Mouse (Mus musculus): Measurements from ENCODE around the gene Pirt. TPM values are rescaled to one million over a fixed set of nuclear protein-coding genes. Genes with fewer than 3 reads are reported as not detected.

Gene Pirt
- polyA plus RNA-seq, 1 experiment from 2014 or later = 0.12 TPM

DNA sequence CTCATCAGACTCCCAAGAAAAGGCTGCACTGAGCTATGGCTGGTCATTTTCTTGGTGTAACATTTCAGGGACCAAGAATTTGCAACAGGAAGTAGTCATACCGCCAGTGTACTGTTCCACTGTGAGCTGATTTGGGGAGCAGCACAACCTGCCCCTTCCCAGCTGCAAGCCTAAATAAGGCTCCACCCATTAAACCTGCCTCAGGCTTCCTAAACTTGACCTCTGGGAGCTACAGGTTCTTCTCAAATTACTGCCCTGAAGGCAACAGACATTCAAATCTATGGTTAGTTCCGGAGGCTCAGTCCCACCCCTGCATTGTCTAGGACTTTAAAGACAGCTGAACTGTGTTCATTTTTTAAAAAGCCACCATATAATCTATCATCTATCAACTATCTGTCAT, 8.2 kb downstream of the Pirt start:
- Histone ChIP-seq H3K4me3 (replicated peaks; ENCODE audit: low read depth, low read length) (no peak overlapping the region), H3K27ac (no peak overlapping the region), H3K9me3 (replicated peaks; ENCODE audit: low read length) (no peaks in the 10 kb centered on the region), H3K4me1 (replicated peaks; ENCODE audit: insufficient read depth, low read length) (no peaks in the 10 kb centered on the region), H3K36me3 (ENCODE audit: insufficient read depth, low read length) (no peaks in the 10 kb centered on the region), H3K4me2 (ENCODE audit: low read length) (no peak overlapping the region), H3K27me3 (ENCODE audit: insufficient read depth, low read length) (no peaks in the 10 kb centered on the region), H3K9ac (ENCODE audit: low read depth, low read length) (no peak overlapping the region)
- DNase-seq (ENCODE audit: low spot score) (no peak), ATAC-seq (replicated peaks; ENCODE audit: low FRiP score, low read depth) (no peak)
- no peak for TF ChIP-seq CTCF (IDR thresholded peaks at IDR 0.05; ENCODE audit: low read depth)
- WGBS = 46% methylated on average over 2 of the region's 2 CpGs

- Histone ChIP-seq H3K27ac (no peak overlapping the region), H3K4me1 (replicated peaks; ENCODE audit: insufficient read depth, low read length) (no peaks in the 10 kb centered on the region), H3K4me2 (ENCODE audit: low read length) (no peak overlapping the region), H3K4me3 (replicated peaks; ENCODE audit: low read depth, low read length) (no peak overlapping the region), H3K9me3 (replicated peaks; ENCODE audit: low read length) (no peaks in the 10 kb centered on the region), H3K36me3 (ENCODE audit: insufficient read depth, low read length) (no peaks in the 10 kb centered on the region), H3K27me3 (ENCODE audit: insufficient read depth, low read length) (no peaks in the 10 kb centered on the region), H3K9ac (ENCODE audit: low read depth, low read length) (no peak overlapping the region)
- no peak for TF ChIP-seq CTCF (IDR thresholded peaks at IDR 0.05; ENCODE audit: low read depth)
- WGBS = 78% methylated on average over 11 of the region's 11 CpGs
- ATAC-seq (replicated peaks; ENCODE audit: low FRiP score, low read depth) (no peak), DNase-seq (ENCODE audit: low spot score) (no peak)
These were observed 12.5 kb downstream of the Pirt start for GRCm38 (mm10) chr11:66924095-66924823.

GRCm38 (mm10) chr11:66928311-66928710, 16.5 kb downstream of the Pirt start:
- H3K27me3 ChIP-seq (ENCODE audit: insufficient read depth, low read length) = no peaks in the 10 kb centered on the region
- no peak overlapping the region for H3K4me3 ChIP-seq (replicated peaks; ENCODE audit: low read depth, low read length)
- no peaks in the 10 kb centered on the region for H3K9me3 ChIP-seq (replicated peaks; ENCODE audit: low read length)
- DNase-seq (ENCODE audit: low spot score) (no peak), ATAC-seq (replicated peaks; ENCODE audit: low FRiP score, low read depth) (no peak)
- no peaks in the 10 kb centered on the region for H3K36me3 ChIP-seq (ENCODE audit: insufficient read depth, low read length)
- H3K4me2 ChIP-seq (ENCODE audit: low read length) = no peak overlapping the region
- WGBS = 68% methylated on average over 3 of the region's 3 CpGs
- no peak overlapping the region for H3K27ac ChIP-seq
- no peaks in the 10 kb centered on the region for H3K4me1 ChIP-seq (replicated peaks; ENCODE audit: insufficient read depth, low read length)
- no peak overlapping the region for H3K9ac ChIP-seq (ENCODE audit: low read depth, low read length)
- TF ChIP-seq CTCF (IDR thresholded peaks at IDR 0.05; ENCODE audit: low read depth) = no peak

DNA sequence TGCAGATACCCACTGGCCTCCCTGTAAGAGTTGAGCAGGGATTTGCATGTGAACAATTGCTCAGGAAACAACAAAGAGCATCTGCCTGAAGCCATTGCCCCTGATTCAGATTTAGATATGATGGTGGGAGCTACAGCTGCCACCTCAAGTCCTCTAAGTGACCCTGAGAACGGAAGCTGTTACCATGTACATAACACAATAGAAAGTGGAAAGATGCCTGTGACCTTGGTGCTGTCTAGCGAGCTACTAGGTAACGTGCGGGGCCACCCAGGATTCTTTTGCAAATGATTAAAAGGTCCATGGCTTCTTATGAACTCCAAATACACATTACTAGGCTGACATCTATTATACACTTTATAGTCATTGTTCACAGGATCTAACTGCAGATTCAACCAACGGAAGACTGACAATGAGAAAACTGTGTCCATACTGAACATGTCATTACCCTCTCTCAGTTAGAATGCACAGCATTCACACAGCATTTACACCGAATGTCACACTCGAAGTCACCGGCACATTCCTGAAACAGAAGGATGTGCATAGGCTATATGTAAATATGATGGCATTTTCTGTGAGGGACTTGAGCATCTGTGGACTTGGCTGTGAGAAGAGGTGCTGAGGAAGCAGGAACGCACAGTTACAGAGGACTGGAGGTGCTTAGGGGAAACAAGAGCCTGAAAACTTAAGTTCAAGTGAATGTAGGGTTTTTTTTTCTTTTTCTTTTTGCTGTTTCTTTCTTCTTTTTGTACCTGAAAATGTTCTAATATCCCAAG, 21.2 kb downstream of the Pirt start:
- DNase-seq (ENCODE audit: low spot score) = no peak
- no peak overlapping the region for H3K27ac ChIP-seq
- no peak overlapping the region for H3K9ac ChIP-seq (ENCODE audit: low read depth, low read length)
- no peak overlapping the region for H3K4me2 ChIP-seq (ENCODE audit: low read length)
- ATAC-seq (replicated peaks; ENCODE audit: low FRiP score, low read depth) = no peak
- no peaks in the 10 kb centered on the region for H3K27me3 ChIP-seq (ENCODE audit: insufficient read depth, low read length)
- no peaks in the 10 kb centered on the region for H3K36me3 ChIP-seq (ENCODE audit: insufficient read depth, low read length)
- no peaks in the 10 kb centered on the region for H3K9me3 ChIP-seq (replicated peaks; ENCODE audit: low read length)
- H3K4me3 ChIP-seq (replicated peaks; ENCODE audit: low read depth, low read length) = no peak overlapping the region
- H3K4me1 ChIP-seq (replicated peaks; ENCODE audit: insufficient read depth, low read length) = no peaks in the 10 kb centered on the region
- WGBS = 76% methylated on average over 9 of the region's 9 CpGs
- no peak for TF ChIP-seq CTCF (IDR thresholded peaks at IDR 0.05; ENCODE audit: low read depth)

DNA sequence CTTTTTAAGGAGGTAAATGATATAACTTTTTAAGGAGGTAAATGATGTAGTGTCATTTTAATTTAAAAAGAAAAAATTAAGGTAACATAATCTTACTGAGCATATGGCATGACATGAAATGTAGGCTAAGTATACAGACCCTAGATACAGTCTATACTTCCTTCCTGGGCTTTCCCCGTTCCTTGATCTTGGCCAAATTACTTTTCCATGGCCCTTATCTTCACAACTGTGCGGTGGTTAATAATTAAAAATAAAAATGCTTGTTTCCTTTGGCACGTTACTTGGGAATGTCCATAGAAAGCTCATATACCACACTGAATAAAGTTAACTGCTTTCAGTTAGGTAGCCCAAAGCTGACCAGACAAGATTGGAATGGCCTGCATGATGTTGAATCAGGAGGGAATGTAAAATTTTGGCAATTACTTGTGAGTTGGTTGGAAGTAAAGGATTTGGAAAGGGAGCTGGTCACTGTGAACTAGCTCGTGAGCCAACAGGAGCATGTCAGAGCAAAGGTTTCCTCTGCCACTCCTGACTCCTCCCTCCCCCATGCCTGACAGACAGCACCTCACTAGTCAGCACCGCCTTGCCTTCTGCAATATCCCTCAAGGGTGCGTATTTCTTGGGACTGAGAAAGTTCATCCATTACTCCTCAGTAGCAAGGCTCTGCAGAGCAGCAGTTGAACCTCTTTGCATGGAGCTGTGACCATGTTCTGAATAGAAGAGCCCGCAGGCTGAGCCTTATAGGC, 22.8 kb downstream of the Pirt start:
- Histone ChIP-seq H3K9me3 (replicated peaks; ENCODE audit: low read length) (no peaks in the 10 kb centered on the region), H3K27ac (no peak overlapping the region), H3K36me3 (ENCODE audit: insufficient read depth, low read length) (no peaks in the 10 kb centered on the region), H3K27me3 (ENCODE audit: insufficient read depth, low read length) (no peaks in the 10 kb centered on the region), H3K4me1 (replicated peaks; ENCODE audit: insufficient read depth, low read length) (no peaks in the 10 kb centered on the region), H3K4me2 (ENCODE audit: low read length) (no peak overlapping the region), H3K9ac (ENCODE audit: low read depth, low read length) (no peak overlapping the region), H3K4me3 (replicated peaks; ENCODE audit: low read depth, low read length) (no peak overlapping the region)
- TF ChIP-seq CTCF (IDR thresholded peaks at IDR 0.05; ENCODE audit: low read depth) = no peak
- ATAC-seq (replicated peaks; ENCODE audit: low FRiP score, low read depth) (no peak), DNase-seq (ENCODE audit: low spot score) (no peak)
- WGBS = 57% methylated on average over 7 of the region's 7 CpGs

GRCm38 (mm10) chr11:66942011-66942410, 30.2 kb downstream of the Pirt start:
- DNase-seq (ENCODE audit: low spot score) (no peak), ATAC-seq (replicated peaks; ENCODE audit: low FRiP score, low read depth) (no peak)
- Histone ChIP-seq H3K27me3 (ENCODE audit: insufficient read depth, low read length) (no peaks in the 10 kb centered on the region), H3K4me3 (replicated peaks; ENCODE audit: low read depth, low read length) (no peak overlapping the region), H3K36me3 (ENCODE audit: insufficient read depth, low read length) (no peaks in the 10 kb centered on the region), H3K9ac (ENCODE audit: low read depth, low read length) (no peak overlapping the region), H3K4me2 (ENCODE audit: low read length) (no peak overlapping the region), H3K27ac (no peak overlapping the region), H3K9me3 (replicated peaks; ENCODE audit: low read length) (no peaks in the 10 kb centered on the region), H3K4me1 (replicated peaks; ENCODE audit: insufficient read depth, low read length) (no peaks in the 10 kb centered on the region)
- no peak for TF ChIP-seq CTCF (IDR thresholded peaks at IDR 0.05; ENCODE audit: low read depth)
- WGBS = 91% methylated on average over 5 of the region's 5 CpGs
